In genomic region chr19:44311306-44312006, GRCm38 (mm10) we compare ENCODE assay signal across 10 mouse cellular contexts. TPM values are rescaled to one million over a fixed set of nuclear protein-coding genes. Genes with fewer than 3 reads are reported as not detected.
DNase-seq lines count a peak whose midpoint lies in the region; ATAC-seq and TF ChIP-seq lines count a peak whose summit lies in the region.
"Had no signal": no experiment of that assay in that cellular context is flagged by ENCODE, and none has a peak within 500 bp of the region (broad histone marks: within the 10 kb centered on the region; RNA-seq: fewer than 3 reads in every experiment).

No protein-coding gene starts in this region.

- H3K27me3 ChIP-seq in heart, embryonic 10.5 days (ENCODE audit: insufficient read depth, poor library complexity, severe bottlenecking), result no peaks in the 10 kb centered on the region
- H3K27me3 ChIP-seq in liver, embryonic 11.5 days (replicated peaks; ENCODE audit: control insufficient read depth, insufficient read depth, low read length), result no peaks in the 10 kb centered on the region; the same call in 1 of the 2 replicates
- H3K27me3 ChIP-seq in liver, postnatal 0 days (ENCODE audit: insufficient read depth, low read length), result no peaks in the 10 kb centered on the region
- H3K27me3 ChIP-seq in myocyte (ENCODE audit: control insufficient read depth, insufficient read depth, insufficient read length), result no peaks in the 10 kb centered on the region
- H3K27me3 ChIP-seq: stomach, embryonic 15.5 days had no signal

- no peak for TF ChIP-seq CTCF in liver, postnatal 0 days (IDR thresholded peaks at IDR 0.05; ENCODE audit: low read depth)

- H3K9me3 ChIP-seq in heart, embryonic 10.5 days, result no peaks in the 10 kb centered on the region
- no peaks in the 10 kb centered on the region for H3K9me3 ChIP-seq in liver, embryonic 11.5 days (ENCODE audit: control insufficient read depth, low read length)
- H3K9me3 ChIP-seq in liver, postnatal 0 days (ENCODE audit: low read length), result no peaks in the 10 kb centered on the region
- H3K9me3 ChIP-seq: stomach, embryonic 15.5 days had no signal

- TF ChIP-seq EP300 in liver, postnatal 0 days (IDR thresholded peaks at IDR 0.05; ENCODE audit: low read depth), result no peak

- peaks cover under 1% of the 10 kb centered on the region for H3K79me2 ChIP-seq in myocyte (ENCODE audit: control insufficient read depth, insufficient read depth)

- DNase-seq in heart, embryonic 10.5 days (ENCODE audit: low spot score), result peak; percentile 69
- DNase-seq in heart, adult 8-10 months (ENCODE audit: low spot score), result no peak
- peak; percentile 29 for DNase-seq in liver, embryonic 11.5 days (ENCODE audit: low spot score)
- no peak for DNase-seq in liver, postnatal 0 days
- DNase-seq in MN1 (ENCODE audit: low spot score), result peak; percentile 48
- no peak for DNase-seq in spleen, postnatal 10 days (ENCODE audit: low spot score in 2 of 2)
- DNase-seq in cerebellum, postnatal 10 days, result no peak
- DNase-seq: lung, postnatal 10 days had no signal

- no peak overlapping the region for H3K9ac ChIP-seq in liver, embryonic 11.5 days (ENCODE audit: low read depth, low read length)
- no peak overlapping the region for H3K9ac ChIP-seq in liver, postnatal 0 days (replicated peaks)
- H3K9ac ChIP-seq: stomach, embryonic 15.5 days had no signal

- H3K4me3 ChIP-seq in heart, embryonic 10.5 days, result no peak overlapping the region
- no peak overlapping the region for H3K4me3 ChIP-seq in liver, embryonic 11.5 days (ENCODE audit: low read depth, low read length)
- no peak overlapping the region for H3K4me3 ChIP-seq in liver, postnatal 0 days (ENCODE audit: low read depth, low read length)
- H3K4me3 ChIP-seq in myocyte, result no peak overlapping the region
- H3K4me3 ChIP-seq: stomach, embryonic 15.5 days had no signal

- peaks cover 13% of the 10 kb centered on the region for H3K4me1 ChIP-seq in heart, embryonic 10.5 days
- peaks cover 18% of the 10 kb centered on the region for H3K4me1 ChIP-seq in liver, embryonic 11.5 days (replicated peaks; ENCODE audit: control insufficient read depth, insufficient read depth, low read length)
- H3K4me1 ChIP-seq in liver, postnatal 0 days (ENCODE audit: insufficient read depth), result peaks cover 12% of the 10 kb centered on the region

- TF ChIP-seq POLR2A in myocyte (IDR thresholded peaks at IDR 0.05; ENCODE audit: insufficient read length, low read depth), result no peak

- H3ac ChIP-seq in myocyte (ENCODE audit: control insufficient read depth, insufficient read length), result no peak overlapping the region

- no peak overlapping the region for H3K4me2 ChIP-seq in liver, embryonic 11.5 days
- no peak overlapping the region for H3K4me2 ChIP-seq in liver, postnatal 0 days (ENCODE audit: low read depth, low read length)
- peak overlapping the region; percentile 63 for H3K4me2 ChIP-seq in myocyte (ENCODE audit: low read depth)
- H3K4me2 ChIP-seq: stomach, embryonic 15.5 days had no signal

- peak overlapping the region; percentile 29; the same call in 1 of the 2 replicates for H3K27ac ChIP-seq in heart, embryonic 10.5 days
- no peak overlapping the region for H3K27ac ChIP-seq in liver, embryonic 11.5 days (ENCODE audit: low read depth, low read length)
- no peak overlapping the region for H3K27ac ChIP-seq in liver, postnatal 0 days (ENCODE audit: low read depth)
- H3K27ac ChIP-seq: stomach, embryonic 15.5 days had no signal

- peaks cover 19% of the 10 kb centered on the region for H3K36me3 ChIP-seq in heart, embryonic 10.5 days
- H3K36me3 ChIP-seq in liver, embryonic 11.5 days (ENCODE audit: control insufficient read depth, insufficient read depth, low read length), result peaks cover 7% of the 10 kb centered on the region; the same call in 1 of the 2 replicates
- peaks cover 15% of the 10 kb centered on the region for H3K36me3 ChIP-seq in liver, postnatal 0 days (replicated peaks; ENCODE audit: insufficient read depth, low read length)
- peaks cover 24% of the 10 kb centered on the region for H3K36me3 ChIP-seq in myocyte (ENCODE audit: control insufficient read depth, insufficient read depth)

- 70% methylated on average over 8 of the region's 8 CpGs for WGBS in heart, embryonic 10.5 days
- 76% methylated on average over 8 of the region's 8 CpGs for WGBS in liver, embryonic 11.5 days
- 84% methylated on average over 8 of the region's 8 CpGs for WGBS in liver, postnatal 0 days (ENCODE audit: insufficient replicate concordance)

- ATAC-seq in liver, embryonic 11.5 days (replicated peaks; ENCODE audit: low FRiP score), result no peak
- ATAC-seq in liver, postnatal 0 days, result no peak

TF ChIP-seq in myocyte, 11 proteins besides CTCF, POLR2A, EP300 and RAD21:
- no peak for TF ChIP-seq MYOG (IDR thresholded peaks at IDR 0.05; ENCODE audit: control insufficient read depth in 1 of 3, insufficient read depth in 1 of 3, insufficient read length in 2 of 3, low read depth in 2 of 3)
- TF ChIP-seq POLR2AphosphoS2 (IDR thresholded peaks at IDR 0.05; ENCODE audit: insufficient read length, low read depth), result peak; percentile 60
- no peak for TF ChIP-seq CEBPB (IDR thresholded peaks at IDR 0.05; ENCODE audit: insufficient read depth, poor library complexity, severe bottlenecking)

RNA-seq across cellular contexts. Expression of gene Scd2, which starts 18.0 kb away (rescaled TPM):
- polyA plus RNA-seq in heart, embryonic 10.5 days (2016; fragmentation: Nextera tagmentation; extraction: Ambion mirVana), result 195 and 207 TPM in 2 replicates
- 10 to 100 TPM in 1 of 4 experiments, 1 to 10 TPM in 3; 7.5 to 10.2 (median 9.4) TPM for total RNA-seq in heart, adult 8-10 months (2022)
- 212 and 231 TPM in 2 replicates for polyA plus RNA-seq in liver, embryonic 11.5 days (2014; fragmentation: Nextera tagmentation; extraction: Ambion mirVana)
- 5.9 and 6.2 TPM in 2 replicates for polyA plus RNA-seq in liver, postnatal 0 days (2015; fragmentation: Nextera tagmentation; extraction: Ambion mirVana)
- polyA plus RNA-seq in myocyte (2012; fragmentation: generic; extraction: Trizol), result 868 TPM

RNA-seq across cellular contexts. Expression of gene Scd4, which starts 21.4 kb away (rescaled TPM):
- polyA plus RNA-seq in heart, embryonic 10.5 days (2016; fragmentation: Nextera tagmentation; extraction: Ambion mirVana), result 0.06 and 0.16 TPM in 2 replicates
- 1 to 10 TPM; 2.6 to 5.1 (median 3.1) TPM for total RNA-seq in heart, adult 8-10 months (2022)
- 0.06 and 0.16 TPM in 2 replicates for polyA plus RNA-seq in liver, embryonic 11.5 days (2014; fragmentation: Nextera tagmentation; extraction: Ambion mirVana)
- polyA plus RNA-seq in liver, postnatal 0 days (2015; fragmentation: Nextera tagmentation; extraction: Ambion mirVana), result not detected in 2 replicates
- polyA plus RNA-seq in myocyte (2012; fragmentation: generic; extraction: Trizol), result 0.16 TPM

Comparison
In these comparisons a context has a peak if more than half of its experiments do, and no peak if none do; other contexts are left out.
1. DNase-seq: peak in heart, embryonic 10.5 days (single experiment), liver, embryonic 11.5 days (single experiment) and MN1 (single experiment); none in heart, adult 8-10 months (single experiment), liver, postnatal 0 days (single experiment), spleen, postnatal 10 days (0 of 2) and cerebellum, postnatal 10 days (0 of 2).
2. RNA of gene Scd2, which starts 18.0 kb away (polyA plus RNA-seq): 868 TPM in myocyte (single experiment), 212 to 231 TPM in liver, embryonic 11.5 days and 195 to 207 TPM in heart, embryonic 10.5 days; 5.9 to 6.2 TPM in liver, postnatal 0 days; every median in the first group is over 10 times any median in the second.